Comparison of ENCODE assay signal across 7 mouse cellular contexts in the genomic region with DNA sequence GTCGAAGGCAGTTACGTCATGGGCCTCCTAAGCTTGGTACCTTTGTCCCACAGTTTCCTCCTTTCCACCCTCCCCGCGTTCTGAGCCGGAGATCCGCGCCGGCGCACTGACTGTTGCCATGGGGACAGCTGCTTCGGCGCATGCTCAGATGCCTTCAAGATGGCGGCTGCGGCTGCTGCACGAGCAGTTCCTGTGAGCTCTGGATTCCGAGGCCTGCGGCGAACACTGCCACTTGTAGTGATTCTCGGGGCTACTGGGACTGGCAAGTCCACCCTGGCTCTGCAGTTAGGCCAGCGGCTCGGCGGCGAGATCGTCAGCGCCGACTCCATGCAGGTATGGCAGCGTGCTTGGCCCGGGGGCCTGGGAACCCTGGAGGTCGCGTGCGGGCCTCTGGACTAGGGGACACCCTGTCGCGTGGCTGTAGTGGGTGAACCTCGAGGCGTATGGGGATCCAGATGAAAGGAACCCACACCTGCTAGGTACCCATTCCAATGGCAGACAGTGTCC. TPM values are rescaled to one million over a fixed set of nuclear protein-coding genes. Genes with fewer than 3 reads are reported as not detected.
DNase-seq lines count a peak whose midpoint lies in the region; ATAC-seq lines count a peak whose summit lies in the region.

A gene (plus strand): TSS at position 147 of the 507 bp plus-strand sequence.

- no peaks in the 10 kb centered on the region; the same call in 1 of the 2 replicates for H3K36me3 ChIP-seq in intestine, embryonic 15.5 days
- peaks cover 31% of the 10 kb centered on the region for H3K36me3 ChIP-seq in midbrain, embryonic 10.5 days

- peak within 1 kb of the TSS; percentile 59 for H3K4me3 ChIP-seq in intestine, embryonic 15.5 days (replicated peaks)
- peak within 1 kb of the TSS; percentile 94 for H3K4me3 ChIP-seq in midbrain, embryonic 10.5 days

- ATAC-seq in intestine, embryonic 15.5 days, result peak; percentile 98

- H3K4me2 ChIP-seq in intestine, embryonic 15.5 days (replicated peaks), result peak within 1 kb of the TSS; percentile 68

- peak within 1 kb of the TSS; percentile 83 for H3K27ac ChIP-seq in intestine, embryonic 15.5 days
- peak within 1 kb of the TSS; percentile 97 for H3K27ac ChIP-seq in midbrain, embryonic 10.5 days (replicated peaks)

- H3K27me3 ChIP-seq in intestine, embryonic 15.5 days (replicated peaks), result no peaks in the 10 kb centered on the region
- no peaks in the 10 kb centered on the region for H3K27me3 ChIP-seq in midbrain, embryonic 10.5 days (ENCODE audit: low read depth, poor library complexity, severe bottlenecking)

- under 1% methylated on average over 34 of the region's 34 CpGs for WGBS in intestine, embryonic 15.5 days
- WGBS in midbrain, embryonic 10.5 days, result 0% methylated on average over 34 of the region's 34 CpGs

- H3K9me3 ChIP-seq in intestine, embryonic 15.5 days, result no peaks in the 10 kb centered on the region
- H3K9me3 ChIP-seq in midbrain, embryonic 10.5 days (replicated peaks), result no peaks in the 10 kb centered on the region

- peak; percentile 92 to 93 for DNase-seq in adrenal gland, adult 18-20 months (ENCODE audit: low spot score in 2 of 2)
- DNase-seq in embryo, embryonic 11 days, result peak; percentile 97
- peak; percentile 89 for DNase-seq in gastrocnemius, postnatal 25 days
- peak; percentile 96 for DNase-seq in left cerebral cortex, postnatal 25 days (ENCODE audit: low spot score in 2 of 2)
- DNase-seq in midbrain, embryonic 10.5 days (ENCODE audit: low spot score), result peak; percentile 98
- peak; percentile 94 for DNase-seq in right cerebral cortex, postnatal 4 days

- intact Hi-C loops in left cerebral cortex, postnatal 25 days (cut with DNase I), result loop anchor here (2.0 kb wide), 1 partner anchor 20 kb away; no protein-coding TSS in a partner anchor

- peaks cover 13% of the 10 kb centered on the region for H3K4me1 ChIP-seq in intestine, embryonic 15.5 days (replicated peaks)
- H3K4me1 ChIP-seq in midbrain, embryonic 10.5 days, result peaks cover 66% of the 10 kb centered on the region

- peak within 1 kb of the TSS; percentile 70 for H3K9ac ChIP-seq in intestine, embryonic 15.5 days

RNA-seq across cellular contexts. Expression of the gene that starts here (rescaled TPM):
- 10 to 100 TPM; 18.2 to 19.7 TPM for total RNA-seq in adrenal gland, adult 18-20 months (2021)
- total RNA-seq in gastrocnemius, postnatal 25 days (2021), result 1 to 10 TPM; 6.7 to 7.6 TPM
- 15.6 and 16.7 TPM in 2 replicates for polyA plus RNA-seq in intestine, embryonic 15.5 days (2015; fragmentation: Nextera tagmentation; extraction: Ambion mirVana)
- total RNA-seq in left cerebral cortex, postnatal 25 days (2021), result 10 to 100 TPM; 18.5 to 22.2 TPM
- polyA plus RNA-seq in midbrain, embryonic 10.5 days (2016; fragmentation: Nextera tagmentation; extraction: Ambion mirVana), result 27.6 and 28.2 TPM in 2 replicates

Comparison
In these comparisons a context has a peak if more than half of its experiments do, and no peak if none do; other contexts are left out.
1. Peak in every context shown above with its lines: DNase-seq, ATAC-seq, H3K4me3 ChIP-seq and H3K27ac ChIP-seq.